Mouse (Mus musculus): ENCODE results near the gene Wwox.

Gene Wwox

DNA sequence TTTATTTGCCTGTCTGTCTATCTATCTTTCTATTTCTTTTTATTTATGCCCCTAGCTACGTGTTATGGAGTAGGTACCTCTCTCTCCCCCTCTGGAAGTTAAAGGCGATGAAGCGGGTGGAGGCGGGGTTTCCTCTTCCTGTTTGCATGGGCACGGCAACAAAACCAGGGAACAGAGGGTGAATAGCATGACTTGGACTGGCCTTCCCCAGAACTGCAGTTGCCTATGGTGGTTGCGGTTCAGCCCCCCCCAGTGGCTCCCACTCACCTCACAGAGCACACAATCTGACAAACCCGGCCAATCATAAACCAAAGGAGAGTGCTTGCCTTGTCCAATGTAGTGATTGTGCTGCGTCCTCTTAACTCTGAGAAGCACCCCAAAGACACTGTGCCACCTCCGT lies 671.0 kb downstream of the Wwox start:
- DNase-seq (ENCODE audit: low read depth) = no peak

DNA sequence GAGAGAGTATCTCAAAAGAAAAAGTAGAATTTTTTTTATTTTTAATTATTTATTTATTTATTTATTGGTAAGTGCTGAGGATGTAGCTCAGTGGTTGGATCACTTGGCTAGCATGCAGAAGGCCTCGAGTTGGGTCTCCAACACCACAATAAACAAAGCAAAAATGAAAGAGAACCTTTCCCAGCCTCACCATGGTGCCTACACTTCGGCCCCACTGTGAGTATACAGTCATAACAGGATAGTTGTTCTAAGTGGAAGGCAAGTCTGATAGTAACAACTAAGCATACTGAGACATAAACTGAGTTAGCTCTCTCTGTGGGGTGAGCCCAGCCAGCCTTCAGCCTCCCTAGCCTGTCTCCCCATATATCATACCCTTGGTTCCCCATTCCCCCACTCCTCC lies 672.6 kb downstream of the Wwox start:
- no peak for DNase-seq (ENCODE audit: low read depth)

DNA sequence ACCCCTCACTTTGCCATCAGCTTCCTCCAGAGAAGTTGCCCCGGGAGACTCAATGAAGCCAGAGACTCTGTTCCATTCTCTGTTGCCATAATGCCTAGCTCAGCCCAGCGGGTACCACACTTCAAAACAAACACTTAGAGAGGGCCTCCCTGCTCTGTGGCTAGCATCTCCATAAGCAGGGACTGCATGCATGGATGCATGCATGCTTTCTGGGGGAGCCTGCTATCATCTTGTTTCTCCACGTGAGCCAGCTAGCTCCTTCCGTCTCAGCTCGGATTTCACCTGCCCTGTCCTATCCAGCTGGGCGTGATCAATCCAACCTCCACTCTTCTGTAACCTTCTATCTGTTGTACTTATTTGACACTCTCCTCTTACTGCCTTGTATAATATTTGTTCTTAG lies 675.0 kb downstream of the Wwox start:
- no peak for DNase-seq (ENCODE audit: low read depth)

DNA sequence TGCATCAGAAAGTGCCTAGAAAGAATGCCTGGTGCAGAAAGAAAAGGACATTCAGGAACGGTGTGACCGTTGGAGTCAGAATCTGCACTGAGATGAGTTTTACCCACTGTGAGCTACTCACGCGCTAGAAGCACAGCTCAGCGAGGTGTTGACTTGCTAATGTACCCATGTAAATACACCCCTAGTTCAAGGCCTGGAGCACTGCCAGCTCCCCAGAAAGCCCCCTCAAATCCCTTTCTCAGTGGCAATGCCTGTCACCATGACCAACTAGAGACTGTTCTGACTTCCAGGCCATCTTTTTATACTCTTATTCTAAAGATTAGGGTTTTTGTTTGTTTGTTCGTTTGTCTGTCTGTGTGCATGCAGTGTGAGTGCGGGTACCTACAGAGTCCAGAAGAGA lies 686.6 kb downstream of the Wwox start:
- DNase-seq (ENCODE audit: low read depth) = no peak

DNA sequence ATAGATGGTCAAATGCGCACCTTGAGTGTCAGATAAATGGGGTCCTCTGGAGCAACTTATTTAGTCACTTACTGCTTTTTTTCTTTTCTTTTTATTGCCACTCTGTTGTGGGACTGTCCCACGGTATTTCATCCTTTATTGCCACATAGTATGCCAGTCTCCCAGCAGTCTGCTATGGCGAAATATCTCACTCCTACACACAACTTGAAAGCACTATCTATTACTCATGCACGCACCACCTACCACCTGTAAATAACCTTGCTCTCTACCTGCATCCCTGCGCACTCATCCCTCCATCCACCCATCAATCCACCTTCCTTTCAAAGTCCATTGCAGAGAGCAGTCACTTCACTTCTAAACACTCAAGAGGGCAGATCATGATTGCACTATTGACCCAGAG lies 687.2 kb downstream of the Wwox start:
- no peak for DNase-seq (ENCODE audit: low read depth)

DNA sequence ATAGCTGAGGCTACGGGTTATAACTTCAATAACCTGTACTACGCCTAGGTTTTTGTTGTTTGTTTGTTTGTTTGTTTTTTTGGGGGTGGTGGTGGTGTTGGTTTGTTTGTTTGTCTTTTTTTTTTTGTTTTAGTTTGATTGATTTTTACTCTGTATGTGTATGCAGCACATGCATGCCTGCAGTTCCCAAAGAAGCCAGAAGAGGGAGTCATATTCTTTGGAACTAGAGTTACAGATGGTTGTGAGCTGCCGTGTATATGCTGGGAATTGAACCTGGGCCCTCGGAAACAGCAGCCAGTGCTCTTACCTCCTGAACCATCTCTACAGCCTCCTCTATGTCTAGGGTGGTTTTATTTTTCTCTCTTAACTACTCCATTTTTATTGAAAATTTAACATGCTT lies 689.9 kb downstream of the Wwox start:
- no peak for DNase-seq (ENCODE audit: low read depth)

DNA sequence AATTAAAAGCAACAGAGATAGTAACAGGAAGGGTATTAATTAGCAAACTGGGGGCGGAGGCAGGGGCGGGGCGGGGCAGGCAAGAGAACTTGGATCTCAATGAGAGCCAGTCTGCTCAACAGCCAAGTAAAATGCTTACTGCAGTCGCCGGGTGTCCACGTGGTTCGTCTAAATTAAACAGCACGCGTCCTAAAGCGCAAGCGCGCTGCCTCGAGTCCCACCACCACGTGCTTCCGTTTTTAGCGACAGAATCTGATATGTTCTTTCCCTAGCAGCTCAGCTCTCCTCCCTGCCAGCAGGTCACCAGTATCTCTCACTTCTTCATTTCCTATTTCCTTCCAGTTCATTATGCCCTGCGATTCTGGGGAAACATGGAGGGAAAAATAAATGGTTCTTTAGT lies 693.7 kb downstream of the Wwox start:
- no peak for DNase-seq (ENCODE audit: low read depth)

DNA sequence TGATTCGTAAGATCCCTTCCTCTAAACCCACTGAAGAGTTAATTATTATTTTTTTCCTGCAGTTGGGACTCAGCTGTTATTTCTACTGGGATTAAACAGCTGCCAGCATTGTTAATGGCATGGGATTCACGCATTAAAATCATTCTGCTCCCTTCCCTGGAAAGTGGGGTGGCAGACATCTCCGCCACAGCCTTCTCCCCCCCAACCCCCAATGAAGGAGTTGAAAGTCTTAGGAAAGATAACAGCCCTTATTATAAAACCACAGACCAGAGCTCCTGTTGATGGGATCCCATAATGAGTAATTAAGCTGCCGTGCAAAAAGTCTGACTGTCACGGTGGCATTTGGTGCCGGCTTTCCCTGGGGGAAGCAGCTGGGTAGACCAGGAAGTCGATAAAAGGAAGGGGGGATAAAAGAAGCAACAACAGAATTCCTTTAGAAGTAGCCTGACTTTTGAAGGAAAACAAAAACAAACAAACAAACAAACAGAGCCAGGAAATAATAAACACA lies 694.3 kb downstream of the Wwox start:
- DNase-seq (ENCODE audit: low read depth) = no peak

DNA sequence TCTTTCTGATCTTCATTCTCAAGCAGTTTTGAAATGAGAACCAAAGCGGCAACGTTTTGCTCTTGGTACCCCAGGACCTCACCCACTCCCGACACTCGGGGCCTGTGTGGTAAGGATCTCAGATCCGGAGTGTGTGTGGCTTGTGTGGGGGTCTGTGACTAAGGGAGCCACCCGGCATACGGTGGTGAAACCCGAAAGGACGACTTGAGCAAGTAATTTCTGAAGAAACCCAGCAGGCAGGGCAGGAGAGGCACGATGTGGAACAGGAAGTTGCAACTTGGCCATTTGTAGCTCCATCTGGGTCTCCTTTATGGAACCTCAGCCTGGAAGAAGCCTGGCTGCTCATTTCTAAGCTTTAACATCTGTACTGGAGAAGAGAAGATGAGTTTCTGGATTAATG lies 697.4 kb downstream of the Wwox start:
- no peak for DNase-seq (ENCODE audit: low read depth)

DNA sequence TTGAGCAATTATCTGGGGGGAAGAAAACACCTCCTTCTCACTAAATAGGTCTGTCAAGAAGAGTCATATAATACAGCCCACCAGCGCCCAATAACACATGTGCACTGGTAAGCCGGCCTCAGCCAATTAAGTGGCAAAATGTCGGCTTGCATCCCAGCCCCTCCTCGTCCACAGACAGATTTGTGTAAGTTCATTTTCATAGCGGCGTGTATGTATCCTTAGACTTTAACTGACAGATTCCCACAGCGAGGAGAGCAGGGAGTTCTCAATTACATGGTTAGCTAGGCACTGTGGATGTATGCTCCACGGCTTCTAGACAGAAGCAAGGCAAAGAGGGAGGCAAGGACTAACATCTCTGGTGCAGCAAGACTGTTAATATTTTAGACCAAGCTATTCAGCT lies 702.2 kb downstream of the Wwox start:
- DNase-seq (ENCODE audit: low read depth) = no peak

DNA sequence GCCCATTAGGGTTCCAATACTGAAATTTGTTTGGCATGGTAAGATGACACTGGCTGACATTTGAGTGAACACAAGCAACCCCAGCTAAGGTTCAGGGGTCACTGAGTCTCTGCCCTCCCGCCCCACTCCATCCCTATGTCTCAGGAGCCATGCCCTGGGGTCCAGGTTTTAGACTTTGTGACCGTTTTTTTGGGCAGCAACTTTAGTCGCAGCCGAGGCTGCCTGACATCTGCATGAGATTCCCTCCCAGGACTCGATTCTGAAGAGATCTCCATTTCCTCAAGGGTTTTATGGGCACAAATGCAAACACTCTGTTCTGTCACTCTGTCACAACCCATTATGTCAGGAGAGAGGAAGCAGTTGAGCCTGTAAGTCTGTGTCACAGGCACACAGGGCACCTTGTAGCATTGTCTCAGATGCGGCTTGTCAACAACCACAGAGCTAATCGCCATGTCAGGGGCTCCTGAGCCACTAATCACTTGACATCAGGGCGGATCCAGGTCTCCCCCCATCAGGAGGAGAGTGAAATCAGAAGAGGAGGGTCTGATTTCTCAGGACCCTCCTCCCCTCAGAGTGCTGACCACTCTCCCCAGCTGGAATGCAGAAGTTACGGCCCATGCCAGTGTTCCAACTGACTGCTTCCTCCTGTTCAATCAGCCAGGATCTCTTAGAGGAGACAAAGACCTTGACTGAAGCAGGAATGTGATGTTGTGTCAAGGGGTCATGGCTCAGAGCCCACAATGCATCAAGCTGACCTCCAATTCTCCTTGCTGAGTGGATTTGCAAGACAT lies 704.3 kb downstream of the Wwox start:
- no peak for DNase-seq (ENCODE audit: low read depth)

DNA sequence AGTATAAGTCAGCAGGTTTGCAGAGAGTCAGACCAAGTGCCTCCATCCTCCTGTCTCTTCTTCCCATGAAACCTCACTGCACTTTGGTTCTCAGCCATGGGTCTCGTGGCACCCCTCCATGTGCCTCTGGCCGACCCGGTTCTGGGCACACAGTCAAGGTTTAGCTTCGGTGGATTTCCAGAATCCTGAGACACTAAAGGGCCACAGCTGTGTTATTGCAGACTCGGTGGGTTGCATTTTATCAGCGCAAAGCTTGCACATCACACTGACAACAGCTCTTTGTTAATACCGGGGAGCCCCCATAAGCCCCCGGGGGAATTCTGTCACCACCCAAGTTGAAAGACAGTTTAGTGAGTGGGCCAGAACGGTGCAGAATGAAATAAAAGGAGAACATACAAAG lies 707.6 kb downstream of the Wwox start:
- no peak for DNase-seq (ENCODE audit: low read depth)

DNA sequence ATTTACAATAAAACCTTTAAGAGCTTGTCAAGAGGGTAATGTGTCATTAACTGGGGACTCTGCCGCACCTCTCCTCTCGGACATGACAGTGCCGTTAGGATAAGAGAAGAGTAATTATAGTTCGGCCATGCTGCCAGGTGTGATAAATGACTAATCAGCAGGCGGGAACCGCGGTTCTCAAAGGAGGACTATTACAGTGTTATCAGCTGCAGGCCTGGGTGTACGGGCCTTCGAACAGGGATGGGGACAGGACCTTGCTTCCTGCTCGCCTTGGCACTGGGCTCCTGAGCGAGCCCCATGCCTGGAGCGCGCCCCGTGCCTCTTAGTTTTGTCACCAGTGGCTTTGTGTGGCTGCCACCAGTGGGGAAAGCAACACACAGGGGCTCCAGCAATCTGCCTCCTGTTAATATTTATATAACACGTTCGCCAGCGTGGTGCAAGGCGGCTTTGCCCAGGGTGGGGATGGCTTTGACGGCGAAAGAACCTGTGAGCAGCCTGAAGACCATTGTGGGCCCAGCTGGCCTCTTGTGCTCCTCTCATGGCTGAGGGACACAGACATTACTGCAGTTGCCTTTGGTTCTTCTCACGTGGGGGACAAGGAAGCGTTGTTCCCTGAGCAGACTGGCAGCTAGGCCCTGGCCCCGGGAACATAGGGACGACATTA lies 711.1 kb downstream of the Wwox start:
- no peak for DNase-seq (ENCODE audit: low read depth)

DNA sequence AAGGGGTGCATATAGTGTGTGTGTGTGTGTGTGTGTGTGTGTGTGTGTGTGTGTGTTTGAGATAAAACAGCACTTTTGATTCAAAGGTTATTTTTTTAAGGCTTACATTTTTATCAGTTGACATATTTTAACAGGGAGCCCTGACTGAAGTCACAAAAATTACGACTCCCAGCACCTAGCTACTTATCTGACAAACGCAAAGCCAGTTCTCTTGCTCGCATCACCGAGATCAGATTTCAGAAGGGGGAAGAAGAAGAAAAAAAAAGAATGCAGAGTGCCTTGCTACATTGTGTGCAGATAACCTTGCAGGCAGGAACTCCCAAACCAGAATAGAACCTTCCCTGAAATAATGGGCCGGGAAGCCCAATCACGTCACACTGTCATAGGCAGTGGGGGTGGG lies 712.0 kb downstream of the Wwox start:
- DNase-seq (ENCODE audit: low read depth) = no peak

DNA sequence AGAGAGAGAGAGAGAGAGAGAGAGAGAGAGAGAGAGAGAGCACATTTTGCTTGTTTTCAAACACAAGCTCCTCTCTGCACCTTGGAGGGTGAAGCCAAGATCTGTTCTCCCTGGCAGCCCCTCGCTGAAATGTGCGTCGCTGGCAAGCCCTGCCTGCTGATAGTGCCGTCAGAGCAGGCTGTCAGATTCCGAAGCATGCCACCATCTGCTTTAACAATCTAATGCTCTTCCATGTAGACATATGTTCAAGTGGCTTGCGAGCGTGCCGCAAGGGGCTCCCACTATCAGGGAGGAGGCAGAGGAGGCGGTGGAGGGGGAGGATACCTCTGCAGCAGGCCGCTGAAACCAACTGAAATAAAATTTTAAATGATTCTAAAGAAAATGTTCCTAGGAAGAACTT lies 714.6 kb downstream of the Wwox start:
- DNase-seq (ENCODE audit: low read depth) = no peak

DNA sequence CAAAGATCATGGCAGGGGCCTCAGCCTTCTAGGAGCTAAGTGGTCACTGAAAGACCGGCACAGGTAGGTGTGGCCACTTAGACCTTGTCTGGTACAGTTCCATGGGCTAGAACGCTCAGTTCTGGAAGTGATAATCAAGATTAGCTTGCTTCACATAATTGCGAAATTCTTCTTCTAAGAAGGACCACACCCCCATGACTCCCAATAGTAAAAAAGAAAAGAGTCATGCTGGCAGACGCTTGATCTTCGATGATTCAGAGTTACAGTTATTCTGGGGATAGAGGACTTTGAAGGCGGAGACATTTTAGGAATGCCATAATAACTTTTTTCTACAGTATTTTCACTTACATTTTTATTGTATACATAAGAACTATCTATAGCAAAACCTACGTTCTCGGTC lies 716.7 kb downstream of the Wwox start:
- no peak for DNase-seq (ENCODE audit: low read depth)

DNA sequence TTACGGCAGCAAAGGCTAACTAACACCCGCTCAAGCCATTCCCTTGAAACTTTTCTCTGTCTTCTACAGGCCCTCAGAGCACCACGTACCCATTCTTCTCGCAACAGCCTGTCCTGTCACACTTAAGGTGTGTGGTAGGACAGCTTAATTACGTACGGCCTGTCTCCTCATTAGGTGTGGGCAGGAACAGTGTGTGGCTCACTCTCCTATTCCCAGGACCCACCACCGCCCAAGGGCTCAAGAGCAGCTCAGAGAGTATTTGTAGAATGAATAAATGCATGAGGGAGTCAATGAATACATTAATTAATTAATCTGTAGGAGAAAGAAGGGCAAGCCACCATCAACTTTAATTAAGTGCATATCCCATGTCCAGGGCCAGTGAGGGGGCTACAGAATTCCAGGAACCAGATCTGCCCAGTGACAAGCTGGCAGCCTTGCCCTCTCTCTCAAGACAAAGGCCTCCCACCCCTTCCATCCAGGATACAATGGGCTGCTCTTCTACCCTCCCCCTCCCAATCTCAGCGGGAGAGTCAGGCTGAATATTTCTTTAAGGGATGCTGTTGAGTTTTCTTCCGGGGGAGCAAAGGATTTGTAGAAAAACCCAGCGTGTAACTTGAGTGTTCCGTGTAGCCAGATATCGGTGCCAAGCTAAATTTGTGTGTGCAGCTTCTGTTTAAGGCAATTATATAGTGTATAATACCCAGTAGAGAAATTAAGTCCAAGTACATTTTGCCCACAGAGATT lies 718.7 kb downstream of the Wwox start:
- DNase-seq (ENCODE audit: low read depth) = no peak

DNA sequence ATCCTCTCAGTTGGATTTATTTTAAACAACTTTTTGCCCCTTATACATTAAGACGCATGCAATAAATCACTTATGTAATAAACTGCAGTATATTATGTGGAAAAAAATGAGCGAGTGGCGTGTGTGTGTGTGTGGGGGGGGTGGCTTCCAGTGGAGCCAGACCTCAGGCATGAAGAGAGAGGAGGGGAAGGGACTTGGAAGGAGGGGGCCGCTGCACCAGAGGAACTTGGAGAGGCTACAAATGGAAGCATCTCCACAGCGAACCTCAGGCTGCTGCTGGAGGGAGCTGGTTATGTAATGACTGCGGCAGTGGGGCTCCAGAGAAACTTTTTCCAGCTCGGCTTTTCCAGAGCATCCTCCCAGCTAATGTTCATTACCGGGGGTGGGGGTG lies 719.3 kb downstream of the Wwox start:
- DNase-seq (ENCODE audit: low read depth) = no peak

DNA sequence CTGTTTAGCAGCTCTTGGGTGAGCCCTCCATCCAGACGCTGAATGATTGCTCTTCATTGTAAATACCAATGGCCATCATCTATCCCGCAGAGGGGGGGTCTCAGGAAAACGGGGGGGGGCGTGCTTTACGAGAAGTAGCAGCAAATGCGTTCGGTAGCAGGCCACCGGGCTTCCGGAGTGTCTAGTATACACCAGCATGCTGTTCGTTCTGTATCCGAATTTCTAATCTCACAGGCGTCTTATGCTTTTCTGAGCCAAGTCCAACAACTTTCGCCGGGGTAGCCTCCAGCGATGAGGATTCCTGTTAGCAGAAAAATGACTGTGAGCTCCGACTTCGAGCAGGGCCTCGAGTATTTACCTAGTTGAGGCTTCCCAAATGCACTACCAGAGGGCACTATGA lies 719.8 kb downstream of the Wwox start:
- no peak for DNase-seq (ENCODE audit: low read depth)

DNA sequence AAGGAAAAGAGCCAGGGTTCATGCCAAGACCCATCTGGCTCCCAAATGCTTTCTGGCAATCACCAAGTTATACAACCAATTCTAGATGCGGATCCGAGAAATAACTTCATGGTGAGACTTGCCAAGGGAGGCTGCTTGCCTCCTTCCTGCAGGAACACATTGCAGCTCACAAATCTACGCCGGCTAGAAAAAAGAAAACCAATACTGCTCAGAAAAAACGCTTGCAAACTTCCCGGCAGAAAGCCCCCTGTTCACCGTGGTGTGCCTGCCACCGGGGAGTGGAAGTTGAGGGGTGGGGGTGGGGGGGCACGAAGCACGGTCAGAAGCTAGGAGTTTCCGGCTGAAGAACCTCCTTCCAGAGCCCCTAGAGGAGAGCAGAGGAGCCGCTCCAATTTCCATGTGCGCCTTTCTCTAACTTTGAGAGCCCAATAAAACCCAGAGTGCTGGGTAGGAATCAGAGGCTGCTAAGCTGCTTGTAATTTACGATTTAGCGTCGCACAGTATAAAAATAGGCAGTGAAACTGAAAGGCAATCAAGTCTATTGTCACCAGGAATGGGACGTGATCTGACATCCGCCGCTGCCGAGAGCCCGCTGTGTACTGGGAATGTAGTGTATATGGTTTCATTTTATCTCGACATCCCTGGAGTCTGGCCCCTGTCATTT lies 720.4 kb downstream of the Wwox start:
- no peak for DNase-seq (ENCODE audit: low read depth)

DNA sequence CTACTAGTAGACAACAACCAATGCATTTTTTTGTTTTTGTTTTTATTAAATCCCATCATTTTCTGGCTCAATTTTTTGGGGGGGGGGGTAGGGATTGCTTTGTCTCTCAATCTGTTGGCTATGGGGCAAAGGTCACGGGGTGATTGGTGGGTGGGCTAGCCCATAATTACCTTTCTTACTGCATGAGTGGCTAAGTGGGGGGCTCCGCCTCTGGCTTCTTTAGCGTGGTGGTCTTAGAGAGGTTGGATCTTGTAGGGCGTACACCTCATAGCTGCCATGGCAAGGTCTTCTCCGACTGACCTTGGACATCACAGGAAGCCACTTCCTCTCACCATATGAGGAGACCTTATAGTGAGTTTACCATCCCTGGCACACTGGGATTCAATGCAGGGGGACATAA lies 721.0 kb downstream of the Wwox start:
- DNase-seq (ENCODE audit: low read depth) = no peak

DNA sequence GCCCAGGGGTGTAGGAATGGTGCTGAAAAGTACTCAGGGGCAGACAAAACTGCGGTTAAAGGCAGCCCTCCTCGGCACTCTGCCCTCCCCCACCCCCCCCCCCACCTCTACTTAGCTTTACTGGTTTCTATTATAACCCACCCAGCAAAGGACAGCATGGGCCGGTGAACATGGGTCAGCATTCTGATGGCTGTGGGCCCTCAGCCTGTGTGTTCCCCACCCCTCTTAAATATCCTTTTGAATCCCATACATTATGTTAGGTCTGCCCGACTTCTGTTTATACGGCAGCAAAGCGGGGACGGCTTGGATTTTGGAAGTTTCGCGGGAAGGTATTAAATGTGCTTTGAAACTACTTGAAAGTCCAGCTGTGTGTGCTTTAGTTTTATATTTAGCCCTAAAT lies 722.1 kb downstream of the Wwox start:
- DNase-seq (ENCODE audit: low read depth) = no peak

DNA sequence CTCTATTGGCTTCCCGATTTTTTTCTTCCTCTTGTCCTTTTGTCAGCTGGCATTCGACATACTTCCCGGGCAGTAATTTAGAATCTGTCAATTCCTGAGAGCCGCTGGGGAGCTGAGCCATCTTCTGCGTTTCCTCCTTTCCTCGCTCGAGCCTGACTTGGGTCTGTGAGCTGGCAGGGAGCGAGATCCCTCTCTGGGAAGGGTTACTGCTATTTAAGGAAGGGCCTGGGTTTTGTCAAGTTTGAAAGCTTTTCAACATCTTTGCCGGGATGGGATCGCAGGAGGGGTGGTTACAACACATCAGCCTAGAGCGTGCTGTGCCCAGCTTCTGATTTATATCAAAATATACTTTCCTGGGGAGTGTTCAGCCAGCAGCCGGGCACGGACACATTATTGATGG lies 725.4 kb downstream of the Wwox start:
- no peak for DNase-seq (ENCODE audit: low read depth)

All from 416B (cell line).